Mouse (Mus musculus): ENCODE measurements around the gene Kcnq4. TPM values are rescaled to one million over a fixed set of nuclear protein-coding genes. Genes with fewer than 3 reads are reported as not detected.

Gene Kcnq4
- polyA plus RNA-seq, 1 experiment from 2014 or later = 2.9 TPM

DNA sequence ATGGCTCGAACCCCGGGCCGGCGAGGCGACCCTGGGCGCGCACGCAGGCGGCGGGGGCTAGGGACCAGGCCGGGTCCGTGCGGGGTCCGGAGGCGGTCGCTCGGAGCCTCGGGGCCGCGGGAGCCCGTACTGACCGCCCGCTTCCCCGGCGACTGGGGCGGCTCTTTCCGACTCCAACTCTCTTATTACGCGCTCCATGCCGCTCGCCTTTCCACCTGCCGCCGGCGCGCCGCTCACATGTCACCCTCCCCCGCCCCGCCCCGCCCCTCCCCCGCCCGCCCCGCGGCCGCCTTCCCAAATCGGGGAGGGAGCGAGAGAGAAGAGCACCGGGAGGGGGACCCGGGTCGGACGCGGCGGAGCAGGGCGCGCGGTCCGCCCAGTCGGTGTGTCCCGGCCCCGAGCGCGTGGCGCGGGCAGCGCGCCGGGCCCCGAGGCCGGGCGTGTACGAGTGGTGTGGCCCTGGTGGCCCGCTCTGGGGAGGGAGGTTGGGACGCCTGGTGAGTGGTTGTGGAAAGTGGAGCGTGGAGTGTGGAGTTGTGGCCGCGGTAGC is 1.1 kb downstream of the Kcnq4 start:
- ATAC-seq (ENCODE audit: insufficient read depth, low FRiP score, low TSS enrichment) = peak; percentile 42; the same call in 1 of the 2 replicates
- Histone ChIP-seq H3K4me1 (ENCODE audit: control insufficient read depth, insufficient read depth, low read length) (0 out of 2 replicates have a peak, but pooled peaks cover 7% of the 10 kb centered on the region), H3K4me3 (ENCODE audit: low read depth, low read length) (peak overlapping the region; percentile 67), H3K27ac (ENCODE audit: low read depth, low read length) (no peak overlapping the region), H3K9me3 (ENCODE audit: control insufficient read depth, low read length) (no peaks in the 10 kb centered on the region), H3K27me3 (ENCODE audit: control insufficient read depth, insufficient read depth, low read length) (peaks cover 40% of the 10 kb centered on the region), H3K4me2 (ENCODE audit: low read depth) (peak overlapping the region; percentile 100), H3K36me3 (ENCODE audit: control insufficient read depth, insufficient read depth, low read length) (no peaks in the 10 kb centered on the region), H3K9ac (ENCODE audit: low read length) (peak overlapping the region; percentile 60)
- WGBS = under 1% methylated on average over 39 of the region's 75 CpGs
- no peak for DNase-seq (ENCODE audit: low spot score)

DNA sequence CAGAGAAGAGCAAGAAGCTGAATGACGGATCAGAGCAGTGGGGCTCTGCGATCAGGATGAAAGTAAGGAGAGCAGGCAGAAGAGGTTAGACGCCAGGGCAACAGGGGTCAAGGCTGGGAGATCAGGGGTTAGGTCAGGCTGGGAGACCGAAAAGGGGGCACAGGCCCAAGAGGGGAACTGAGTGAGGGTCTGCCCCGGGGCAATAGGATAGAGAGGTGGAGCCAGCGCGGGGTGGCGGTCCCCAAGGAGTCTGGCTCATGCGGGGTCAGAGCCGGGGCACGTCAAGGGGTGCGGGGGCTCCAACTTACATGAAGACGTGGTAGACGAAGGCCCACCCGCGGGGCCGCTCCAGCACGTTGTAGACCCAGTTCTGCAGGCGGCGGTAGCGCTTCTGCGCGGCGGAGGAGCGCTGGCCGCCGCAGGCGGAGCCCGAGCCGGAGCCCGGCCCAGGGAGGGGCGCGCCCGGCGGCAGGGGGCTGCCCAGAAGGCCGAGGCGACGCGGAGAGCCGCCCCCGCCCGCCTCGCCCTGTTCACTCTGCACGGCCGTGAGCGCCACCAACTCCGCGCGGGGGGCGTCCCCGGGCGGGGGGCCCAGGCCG is 1.8 kb downstream of the Kcnq4 start:
- Histone ChIP-seq H3K4me2 (ENCODE audit: low read depth) (peak overlapping the region; percentile 100), H3K9me3 (ENCODE audit: control insufficient read depth, low read length) (no peaks in the 10 kb centered on the region), H3K4me1 (ENCODE audit: control insufficient read depth, insufficient read depth, low read length) (0 out of 2 replicates have a peak, but pooled peaks cover 7% of the 10 kb centered on the region), H3K4me3 (ENCODE audit: low read depth, low read length) (peak overlapping the region; percentile 67), H3K27ac (ENCODE audit: low read depth, low read length) (no peak overlapping the region), H3K27me3 (ENCODE audit: control insufficient read depth, insufficient read depth, low read length) (peaks cover 40% of the 10 kb centered on the region), H3K9ac (ENCODE audit: low read length) (peak overlapping the region; percentile 60), H3K36me3 (ENCODE audit: control insufficient read depth, insufficient read depth, low read length) (no peaks in the 10 kb centered on the region)
- ATAC-seq (ENCODE audit: insufficient read depth, low FRiP score, low TSS enrichment) (peak; percentile 43; the same call in 1 of the 2 replicates), DNase-seq (ENCODE audit: low spot score) (peak; percentile 57)
- 3% methylated on average over 22 of the region's 53 CpGs for WGBS

DNA sequence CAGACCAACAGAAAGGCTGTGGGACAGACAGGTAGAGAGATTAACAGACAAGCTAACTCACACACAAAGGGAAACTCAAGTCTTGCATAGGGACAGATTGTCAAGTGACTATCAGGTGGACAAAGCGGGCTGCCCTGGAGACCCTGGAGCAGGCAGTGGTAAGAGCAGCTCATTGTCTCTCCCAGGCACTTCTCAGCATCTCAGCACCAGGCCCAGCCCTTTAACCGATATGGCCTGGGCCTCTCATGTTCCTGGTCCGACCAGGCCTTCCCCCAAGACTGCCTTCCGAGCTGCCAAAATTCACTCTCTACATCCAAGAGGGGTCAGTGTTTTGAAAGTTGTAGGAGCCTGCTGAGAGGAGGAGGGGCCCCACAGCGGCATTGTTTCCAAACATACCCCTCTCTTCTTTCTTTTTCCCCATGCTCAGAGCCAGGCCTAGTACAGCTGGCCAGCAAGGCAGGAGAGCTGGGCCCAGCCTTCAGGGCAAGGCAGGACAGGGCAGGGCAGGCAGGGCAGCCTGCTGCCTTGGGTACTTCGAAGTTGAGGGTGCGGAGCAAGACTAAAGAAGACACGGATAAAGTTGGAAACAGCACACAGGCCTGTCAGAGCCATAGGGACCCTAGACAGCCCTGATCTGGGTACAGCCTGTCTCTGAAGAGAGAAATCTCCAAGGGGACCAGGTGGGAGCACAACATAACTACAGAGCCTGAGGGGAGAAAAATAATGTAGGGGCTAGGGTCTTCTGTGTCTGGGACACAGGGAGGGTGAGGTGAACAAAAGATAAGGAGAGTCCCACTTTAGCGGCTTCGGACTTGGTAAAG is 2.5 kb downstream of the Kcnq4 start:
- no peak for DNase-seq (ENCODE audit: low spot score)
- ATAC-seq (ENCODE audit: insufficient read depth, low FRiP score, low TSS enrichment) = no peak
- Histone ChIP-seq H3K4me2 (ENCODE audit: low read depth) (0 out of 2 replicates have a peak overlapping the region, but pooled peaks have one; percentile 4), H3K27me3 (ENCODE audit: control insufficient read depth, insufficient read depth, low read length) (peaks cover 40% of the 10 kb centered on the region), H3K36me3 (ENCODE audit: control insufficient read depth, insufficient read depth, low read length) (no peaks in the 10 kb centered on the region), H3K9me3 (ENCODE audit: control insufficient read depth, low read length) (no peaks in the 10 kb centered on the region), H3K27ac (ENCODE audit: low read depth, low read length) (no peak overlapping the region), H3K4me3 (ENCODE audit: low read depth, low read length) (no peak overlapping the region), H3K9ac (ENCODE audit: low read length) (peak overlapping the region; percentile 26; the same call in 1 of the 2 replicates), H3K4me1 (ENCODE audit: control insufficient read depth, insufficient read depth, low read length) (0 out of 2 replicates have a peak, but pooled peaks cover 7% of the 10 kb centered on the region)
- 11% methylated on average over 10 of the region's 10 CpGs for WGBS

DNA sequence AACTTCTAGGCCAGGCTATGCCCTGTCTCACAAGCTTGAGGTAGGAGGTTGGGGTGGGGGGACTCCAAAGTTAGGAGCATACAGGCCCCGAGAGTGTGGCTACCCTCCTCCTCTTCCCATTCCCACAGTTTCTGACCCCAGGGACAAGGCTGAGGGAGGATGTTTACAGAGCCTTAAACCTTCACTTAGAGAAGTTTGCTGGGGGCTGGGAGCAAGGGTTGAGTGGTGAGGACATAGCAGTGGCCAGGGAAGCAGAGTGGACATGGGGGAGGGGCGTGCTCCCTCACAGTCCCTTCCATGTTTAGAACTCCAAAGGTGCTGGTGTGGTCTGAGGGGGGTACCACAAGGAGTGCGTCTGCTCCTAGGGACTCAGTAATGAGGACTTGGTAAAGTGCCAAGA is 4.8 kb downstream of the Kcnq4 start:
- H3K36me3 ChIP-seq (ENCODE audit: control insufficient read depth, insufficient read depth, low read length) = no peaks in the 10 kb centered on the region
- H3K4me2 ChIP-seq (ENCODE audit: low read depth) = no peak overlapping the region
- no peaks in the 10 kb centered on the region for H3K9me3 ChIP-seq (ENCODE audit: control insufficient read depth, low read length)
- no peak overlapping the region for H3K27ac ChIP-seq (ENCODE audit: low read depth, low read length)
- 0 out of 2 replicates have a peak, but pooled peaks cover 7% of the 10 kb centered on the region for H3K4me1 ChIP-seq (ENCODE audit: control insufficient read depth, insufficient read depth, low read length)
- H3K9ac ChIP-seq (ENCODE audit: low read length) = no peak overlapping the region
- WGBS = 87% methylated on average over 3 of the region's 3 CpGs
- ATAC-seq (ENCODE audit: insufficient read depth, low FRiP score, low TSS enrichment) (no peak), DNase-seq (ENCODE audit: low spot score) (no peak)
- peaks cover 25% of the 10 kb centered on the region for H3K27me3 ChIP-seq (ENCODE audit: control insufficient read depth, insufficient read depth, low read length)
- no peak overlapping the region for H3K4me3 ChIP-seq (ENCODE audit: low read depth, low read length)

GRCm38 (mm10) chr4:120741303-120741702 is 7.1 kb downstream of the Kcnq4 start:
- H3K27ac ChIP-seq (ENCODE audit: low read depth, low read length) = no peak overlapping the region
- DNase-seq (ENCODE audit: low spot score) (no peak), ATAC-seq (ENCODE audit: insufficient read depth, low FRiP score, low TSS enrichment) (no peak)
- no peak overlapping the region for H3K4me2 ChIP-seq (ENCODE audit: low read depth)
- no peaks in the 10 kb centered on the region for H3K9me3 ChIP-seq (ENCODE audit: control insufficient read depth, low read length)
- H3K27me3 ChIP-seq (ENCODE audit: control insufficient read depth, insufficient read depth, low read length) = peaks cover 1% of the 10 kb centered on the region; the same call in 1 of the 2 replicates
- H3K4me1 ChIP-seq (ENCODE audit: control insufficient read depth, insufficient read depth, low read length) = 0 out of 2 replicates have a peak, but pooled peaks cover 4% of the 10 kb centered on the region
- H3K4me3 ChIP-seq (ENCODE audit: low read depth, low read length) = no peak overlapping the region
- H3K9ac ChIP-seq (ENCODE audit: low read length) = no peak overlapping the region
- no peaks in the 10 kb centered on the region for H3K36me3 ChIP-seq (ENCODE audit: control insufficient read depth, insufficient read depth, low read length)
- 80% methylated on average over 6 of the region's 6 CpGs for WGBS

DNA sequence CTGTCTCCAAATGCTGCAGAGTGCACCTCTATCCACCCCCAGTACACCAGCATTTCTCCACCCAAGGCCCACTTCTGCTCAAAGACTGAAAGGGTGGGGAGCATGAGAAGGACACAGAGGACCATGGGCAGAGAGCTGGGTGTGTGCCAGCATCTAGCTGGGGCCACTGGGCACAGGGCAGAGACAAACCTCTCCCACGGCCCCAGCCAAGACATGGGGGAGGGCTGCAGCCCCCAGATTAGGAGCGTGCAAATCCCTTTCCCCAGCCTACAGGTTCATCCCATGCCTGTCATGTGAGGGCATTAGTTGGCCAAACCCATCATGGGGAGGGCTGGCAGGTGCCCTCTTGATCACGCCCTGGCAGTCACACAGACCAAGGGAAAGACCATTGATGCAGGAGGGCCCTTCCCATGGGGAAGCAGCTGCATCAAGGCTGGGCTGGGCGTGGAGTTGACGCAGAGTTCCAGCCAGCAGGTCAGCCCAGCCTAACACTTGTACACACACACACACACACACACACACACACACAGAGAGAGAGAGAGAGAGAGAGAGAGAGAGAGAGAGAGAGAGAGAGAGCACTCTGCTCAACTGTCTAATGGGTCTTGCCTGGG is 14.3 kb downstream of the Kcnq4 start:
- Histone ChIP-seq H3K36me3 (ENCODE audit: control insufficient read depth, insufficient read depth, low read length) (no peaks in the 10 kb centered on the region), H3K27ac (ENCODE audit: low read depth, low read length) (no peak overlapping the region), H3K4me2 (ENCODE audit: low read depth) (no peak overlapping the region), H3K4me3 (ENCODE audit: low read depth, low read length) (no peak overlapping the region), H3K9ac (ENCODE audit: low read length) (no peak overlapping the region), H3K4me1 (ENCODE audit: control insufficient read depth, insufficient read depth, low read length) (no peaks in the 10 kb centered on the region), H3K9me3 (ENCODE audit: control insufficient read depth, low read length) (no peaks in the 10 kb centered on the region), H3K27me3 (ENCODE audit: control insufficient read depth, insufficient read depth, low read length) (0 out of 2 replicates have a peak, but pooled peaks cover 4% of the 10 kb centered on the region)
- 67% methylated on average over 5 of the region's 5 CpGs for WGBS
- DNase-seq (ENCODE audit: low spot score) (no peak), ATAC-seq (ENCODE audit: insufficient read depth, low FRiP score, low TSS enrichment) (no peak)

- ATAC-seq (ENCODE audit: insufficient read depth, low FRiP score, low TSS enrichment) = no peak
- Histone ChIP-seq H3K9me3 (ENCODE audit: control insufficient read depth, low read length) (no peaks in the 10 kb centered on the region), H3K4me3 (ENCODE audit: low read depth, low read length) (no peak overlapping the region), H3K4me1 (ENCODE audit: control insufficient read depth, insufficient read depth, low read length) (no peaks in the 10 kb centered on the region), H3K9ac (ENCODE audit: low read length) (no peak overlapping the region), H3K4me2 (ENCODE audit: low read depth) (no peak overlapping the region), H3K36me3 (ENCODE audit: control insufficient read depth, insufficient read depth, low read length) (no peaks in the 10 kb centered on the region), H3K27me3 (ENCODE audit: control insufficient read depth, insufficient read depth, low read length) (0 out of 2 replicates have a peak, but pooled peaks cover 4% of the 10 kb centered on the region), H3K27ac (ENCODE audit: low read depth, low read length) (no peak overlapping the region)
- no peak for DNase-seq (ENCODE audit: low spot score)
- WGBS = 86% methylated on average over 6 of the region's 6 CpGs
Observed at GRCm38 (mm10) chr4:120732737-120733136, 15.7 kb downstream of the Kcnq4 start.

DNA sequence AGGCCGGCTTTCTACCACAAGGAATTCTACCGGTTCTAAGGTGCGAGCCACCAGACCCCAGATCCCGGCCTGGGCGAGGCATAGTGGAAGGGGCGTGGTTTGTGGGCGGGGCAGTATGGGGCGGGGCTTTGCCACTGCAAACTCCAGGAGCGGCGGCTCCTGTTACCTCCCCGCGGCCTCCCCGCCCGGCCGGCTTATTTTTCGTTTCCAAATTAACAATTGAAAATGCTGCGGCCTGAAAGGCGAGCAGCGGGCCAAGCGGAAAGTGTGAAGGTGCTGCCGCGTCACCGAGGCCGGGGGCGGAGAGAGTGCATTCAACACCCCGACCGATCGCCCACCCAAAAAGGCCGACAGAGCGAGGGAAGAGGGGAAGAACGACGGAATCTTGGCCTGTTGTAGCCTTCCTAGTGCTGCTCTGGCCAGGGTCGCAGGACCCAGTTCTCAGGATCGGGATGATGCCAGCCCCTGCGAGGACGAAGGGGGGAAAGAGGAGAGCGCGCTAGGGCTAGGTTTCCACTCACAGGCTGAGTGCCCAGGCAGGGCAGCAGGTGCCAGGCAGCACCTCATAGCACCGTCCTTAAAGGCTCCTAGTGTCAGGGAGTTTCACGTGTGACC is 17.3 kb downstream of the Kcnq4 start:
- no peaks in the 10 kb centered on the region for H3K9me3 ChIP-seq (ENCODE audit: control insufficient read depth, low read length)
- no peaks in the 10 kb centered on the region for H3K36me3 ChIP-seq (ENCODE audit: control insufficient read depth, insufficient read depth, low read length)
- no peak overlapping the region for H3K27ac ChIP-seq (ENCODE audit: low read depth, low read length)
- 0 out of 2 replicates have a peak overlapping the region, but pooled peaks have one; percentile 35 for H3K9ac ChIP-seq (ENCODE audit: low read length)
- peak overlapping the region; percentile 79 for H3K4me2 ChIP-seq (ENCODE audit: low read depth)
- ATAC-seq (ENCODE audit: insufficient read depth, low FRiP score, low TSS enrichment) (peak; percentile 92), DNase-seq (ENCODE audit: low spot score) (peak; percentile 81)
- peak overlapping the region; percentile 46 for H3K4me3 ChIP-seq (ENCODE audit: low read depth, low read length)
- under 1% methylated on average over 40 of the region's 40 CpGs for WGBS
- H3K27me3 ChIP-seq (ENCODE audit: control insufficient read depth, insufficient read depth, low read length) = 0 out of 2 replicates have a peak, but pooled peaks cover 4% of the 10 kb centered on the region
- no peaks in the 10 kb centered on the region for H3K4me1 ChIP-seq (ENCODE audit: control insufficient read depth, insufficient read depth, low read length)

All from neural tube, embryonic 11.5 days (tissue).